Mouse (Mus musculus): Measurements from ENCODE around the gene Tnfsf13. TPM values are rescaled to one million over a fixed set of nuclear protein-coding genes. Genes with fewer than 3 reads are reported as not detected.
"Not testable (repeated sequence)": the region's sequence is repeated elsewhere in the genome, so short reads cannot be mapped to it uniquely, and the experiment has no call there.

Tnfsf13 gene
- polyA plus RNA-seq, 1 experiment from 2014 or later, result 0.43 TPM

GRCm38 (mm10) chr11:69706775-69707479 lies 21.3 kb upstream of the Tnfsf13 start:
- no peak overlapping the region for H3K4me3 ChIP-seq (replicated peaks; ENCODE audit: low read depth, low read length)
- TF ChIP-seq CTCF (IDR thresholded peaks at IDR 0.05; ENCODE audit: low read depth), result no peak
- WGBS, result 55% methylated on average over 6 of the region's 6 CpGs
- H3K27ac ChIP-seq, result no peak overlapping the region
- no peaks in the 10 kb centered on the region for H3K4me1 ChIP-seq (replicated peaks; ENCODE audit: insufficient read depth, low read length)
- H3K9me3 ChIP-seq (replicated peaks; ENCODE audit: low read length), result no peaks in the 10 kb centered on the region
- no peak overlapping the region for H3K4me2 ChIP-seq (ENCODE audit: low read length)
- H3K9ac ChIP-seq (ENCODE audit: low read depth, low read length), result no peak overlapping the region
- no peaks in the 10 kb centered on the region for H3K27me3 ChIP-seq (ENCODE audit: insufficient read depth, low read length)
- H3K36me3 ChIP-seq (ENCODE audit: insufficient read depth, low read length), result no peaks in the 10 kb centered on the region
- ATAC-seq (replicated peaks; ENCODE audit: low FRiP score, low read depth), result no peak
- DNase-seq (ENCODE audit: low spot score), result no peak

GRCm38 (mm10) chr11:69704613-69705010 lies 19.0 kb upstream of the Tnfsf13 start:
- ATAC-seq (replicated peaks; ENCODE audit: low FRiP score, low read depth) (no peak), DNase-seq (ENCODE audit: low spot score) (no peak)
- no peak overlapping the region for H3K27ac ChIP-seq
- 32% methylated on average over 2 of the region's 2 CpGs for WGBS
- H3K4me3 ChIP-seq (replicated peaks; ENCODE audit: low read depth, low read length), result no peak overlapping the region
- H3K4me1 ChIP-seq (replicated peaks; ENCODE audit: insufficient read depth, low read length), result no peaks in the 10 kb centered on the region
- TF ChIP-seq CTCF (IDR thresholded peaks at IDR 0.05; ENCODE audit: low read depth), result no peak
- H3K9me3 ChIP-seq (replicated peaks; ENCODE audit: low read length), result no peaks in the 10 kb centered on the region
- H3K4me2 ChIP-seq (ENCODE audit: low read length), result no peak overlapping the region
- H3K9ac ChIP-seq (ENCODE audit: low read depth, low read length), result no peak overlapping the region
- H3K36me3 ChIP-seq (ENCODE audit: insufficient read depth, low read length), result no peaks in the 10 kb centered on the region
- no peaks in the 10 kb centered on the region for H3K27me3 ChIP-seq (ENCODE audit: insufficient read depth, low read length)

GRCm38 (mm10) chr11:69703814-69704612 lies 18.4 kb upstream of the Tnfsf13 start:
- TF ChIP-seq CTCF (IDR thresholded peaks at IDR 0.05; ENCODE audit: low read depth), result no peak
- H3K27ac ChIP-seq, result no peak overlapping the region
- 64% methylated on average over 8 of the region's 8 CpGs for WGBS
- no peaks in the 10 kb centered on the region for H3K27me3 ChIP-seq (ENCODE audit: insufficient read depth, low read length)
- H3K4me3 ChIP-seq (replicated peaks; ENCODE audit: low read depth, low read length), result no peak overlapping the region
- H3K9me3 ChIP-seq (replicated peaks; ENCODE audit: low read length), result no peaks in the 10 kb centered on the region
- ATAC-seq (replicated peaks; ENCODE audit: low FRiP score, low read depth) (no peak), DNase-seq (ENCODE audit: low spot score) (no peak)
- no peak overlapping the region for H3K9ac ChIP-seq (ENCODE audit: low read depth, low read length)
- no peaks in the 10 kb centered on the region for H3K36me3 ChIP-seq (ENCODE audit: insufficient read depth, low read length)
- no peaks in the 10 kb centered on the region for H3K4me1 ChIP-seq (replicated peaks; ENCODE audit: insufficient read depth, low read length)
- H3K4me2 ChIP-seq (ENCODE audit: low read length), result no peak overlapping the region

- not testable (repeated sequence) for ATAC-seq (replicated peaks; ENCODE audit: low FRiP score, low read depth); DNase-seq (ENCODE audit: low spot score); H3K27ac ChIP-seq; H3K4me3 ChIP-seq (replicated peaks; ENCODE audit: low read depth, low read length); H3K27me3 ChIP-seq (ENCODE audit: insufficient read depth, low read length); H3K9me3 ChIP-seq (replicated peaks; ENCODE audit: low read length); H3K4me2 ChIP-seq (ENCODE audit: low read length); H3K36me3 ChIP-seq (ENCODE audit: insufficient read depth, low read length); H3K9ac ChIP-seq (ENCODE audit: low read depth, low read length); H3K4me1 ChIP-seq (replicated peaks; ENCODE audit: insufficient read depth, low read length)
- WGBS, result 65% methylated on average over 2 of the region's 3 CpGs
Measured at GRCm38 (mm10) chr11:69703381-69703780, 17.8 kb upstream of the Tnfsf13 start.

- H3K9me3 ChIP-seq (replicated peaks; ENCODE audit: low read length); DNase-seq (ENCODE audit: low spot score); H3K4me3 ChIP-seq (replicated peaks; ENCODE audit: low read depth, low read length); H3K36me3 ChIP-seq (ENCODE audit: insufficient read depth, low read length); H3K9ac ChIP-seq (ENCODE audit: low read depth, low read length); H3K27ac ChIP-seq; ATAC-seq (replicated peaks; ENCODE audit: low FRiP score, low read depth); H3K27me3 ChIP-seq (ENCODE audit: insufficient read depth, low read length); H3K4me2 ChIP-seq (ENCODE audit: low read length); H3K4me1 ChIP-seq (replicated peaks; ENCODE audit: insufficient read depth, low read length): not testable (repeated sequence)
- WGBS, result 94% methylated on average over 9 of the region's 10 CpGs
Measured at GRCm38 (mm10) chr11:69702886-69703285, 17.3 kb upstream of the Tnfsf13 start.

- H3K4me1 ChIP-seq (replicated peaks; ENCODE audit: insufficient read depth, low read length), result peaks cover 8% of the 10 kb centered on the region
- TF ChIP-seq CTCF (IDR thresholded peaks at IDR 0.05; ENCODE audit: low read depth), result no peak
- DNase-seq (ENCODE audit: low spot score) (no peak), ATAC-seq (replicated peaks; ENCODE audit: low FRiP score, low read depth) (no peak)
- H3K4me3 ChIP-seq (replicated peaks; ENCODE audit: low read depth, low read length), result no peak overlapping the region
- H3K27me3 ChIP-seq (ENCODE audit: insufficient read depth, low read length), result no peaks in the 10 kb centered on the region
- WGBS, result 47% methylated on average over 1 of the region's 1 CpGs
- H3K27ac ChIP-seq, result no peak overlapping the region
- H3K4me2 ChIP-seq (ENCODE audit: low read length), result no peak overlapping the region
- H3K9ac ChIP-seq (ENCODE audit: low read depth, low read length), result no peak overlapping the region
- no peaks in the 10 kb centered on the region for H3K36me3 ChIP-seq (ENCODE audit: insufficient read depth, low read length)
- no peaks in the 10 kb centered on the region for H3K9me3 ChIP-seq (replicated peaks; ENCODE audit: low read length)
Measured at GRCm38 (mm10) chr11:69699595-69699994, 14.0 kb upstream of the Tnfsf13 start.

Measured in kidney, postnatal 0 days (tissue).